Mouse (Mus musculus) kidney, embryonic 15.5 days (tissue): ENCODE measurements at regions not wholly inside any gene's neighbourhood (a gene's known extent, or its start where the extent isn't known, plus 50 kb on each side); places are given as distances from the start of the nearest gene placed in this dataset.

Experiments used
- ATAC-seq: fragments of 200-750 bp; cut with Nextera tagmentation; replicated peaks from 2 replicates; pipeline ENCODE4 v1.8.0; 2017; ENCODE audit warnings: moderate TSS enrichment; ENCODE audit not compliant: low FRiP score
- H3K27ac ChIP-seq: fragments of 300-500 bp; sonication (generic); 2 replicates; pipeline ENCODE4 v1.5.1; 2015; ENCODE audit warnings: mild to moderate bottlenecking, inconsistent platforms
- H3K27me3 ChIP-seq: fragments of 300-500 bp; sonication (generic); 2 replicates; pipeline ENCODE4 v1.6.1; 2015; ENCODE audit warnings: inconsistent platforms
- H3K36me3 ChIP-seq: fragments of 300-500 bp; sonication (generic); 2 replicates; pipeline ENCODE4 v1.6.1; 2015; ENCODE audit warnings: inconsistent platforms
- H3K4me1 ChIP-seq: fragments of 300-500 bp; sonication (generic); 2 replicates; pipeline ENCODE4 v1.6.1; 2015; ENCODE audit warnings: inconsistent platforms
- H3K4me2 ChIP-seq: fragments of 300-500 bp; sonication (generic); 2 replicates; pipeline ENCODE4 v1.6.1; 2015; ENCODE audit warnings: moderate library complexity, mild to moderate bottlenecking, inconsistent platforms
- H3K4me3 ChIP-seq: fragments of 300-500 bp; sonication (generic); replicated peaks from 2 replicates; pipeline ENCODE4 v1.5.1; 2015; ENCODE audit warnings: mild to moderate bottlenecking, inconsistent platforms
- H3K9ac ChIP-seq: fragments of 300-500 bp; sonication (generic); 2 replicates; pipeline ENCODE4 v1.6.1; 2015; ENCODE audit warnings: mild to moderate bottlenecking, inconsistent platforms
- H3K9me3 ChIP-seq: fragments of 300-500 bp; sonication (generic); replicated peaks from 2 replicates; pipeline ENCODE4 v1.6.1; 2016; ENCODE audit warnings: inconsistent platforms
- WGBS: fragments of 180-500 bp; shearing (Covaris S2); methylation state at CpG from one replicate; pipeline ENCODE4 v1.1.7; 2015; ENCODE audit warnings: mixed read lengths; 5-methylcytosine and 5-hydroxymethylcytosine counted together

- H3K4me3 ChIP-seq, result no peak overlapping the region
- H3K4me1 ChIP-seq, result no peaks in the 10 kb centered on the region
- no peak overlapping the region for H3K9ac ChIP-seq
- ATAC-seq, result no peak
- no peak overlapping the region for H3K27ac ChIP-seq
- no peaks in the 10 kb centered on the region for H3K36me3 ChIP-seq
- no peaks in the 10 kb centered on the region for H3K27me3 ChIP-seq
- 45% methylated on average over 1 of the region's 1 CpGs for WGBS
- no peaks in the 10 kb centered on the region for H3K9me3 ChIP-seq
- no peak overlapping the region for H3K4me2 ChIP-seq
These were observed 328.9 kb upstream of the Tnp1 start for GRCm38 (mm10) chr1:73344587-73344986.

DNA sequence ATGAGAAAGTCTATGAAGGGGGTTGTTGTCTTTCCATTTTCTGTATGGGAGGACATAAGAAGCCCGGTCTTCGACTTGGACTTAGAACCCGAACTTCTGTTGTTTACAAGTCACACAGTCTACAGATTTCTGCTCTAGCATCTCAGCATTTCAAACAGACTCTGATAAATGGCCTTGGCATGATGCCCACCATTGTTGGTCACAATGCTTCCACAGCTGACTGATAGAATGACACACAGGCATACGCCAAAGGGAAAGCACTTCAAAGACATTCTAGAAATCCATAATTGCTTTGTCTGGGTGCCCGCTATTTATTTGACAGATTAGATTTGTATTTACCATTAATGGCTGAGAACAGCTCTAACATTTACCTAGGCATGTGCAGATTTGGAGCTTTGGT is 326.2 kb upstream of the Tnp1 start:
- H3K4me3 ChIP-seq, result no peak overlapping the region
- H3K27ac ChIP-seq, result no peak overlapping the region
- no peak overlapping the region for H3K9ac ChIP-seq
- H3K9me3 ChIP-seq, result no peaks in the 10 kb centered on the region
- no peaks in the 10 kb centered on the region for H3K4me1 ChIP-seq
- H3K36me3 ChIP-seq, result no peaks in the 10 kb centered on the region
- ATAC-seq, result no peak
- no peaks in the 10 kb centered on the region for H3K27me3 ChIP-seq
- WGBS, result 76% methylated on average over 5 of the region's 5 CpGs
- no peak overlapping the region for H3K4me2 ChIP-seq

DNA sequence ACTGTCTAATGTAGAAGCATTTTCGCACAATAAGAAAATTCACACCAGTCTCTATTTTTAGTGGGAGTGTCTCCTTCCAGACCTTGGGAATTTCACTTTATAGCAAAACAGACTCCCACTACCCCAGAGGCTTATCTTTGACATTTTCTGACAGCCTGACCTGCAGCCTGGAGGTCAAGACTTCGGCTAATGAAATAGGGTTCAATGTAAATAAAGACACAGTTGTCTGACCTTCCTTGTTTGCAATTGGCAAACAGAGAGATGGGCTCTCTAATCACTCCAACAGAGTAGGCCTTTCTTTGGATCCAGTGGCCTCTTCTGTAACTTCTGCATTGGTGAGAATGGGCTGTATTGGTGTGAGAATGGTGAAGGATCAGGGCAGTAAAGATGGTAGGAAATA is 321.7 kb upstream of the Tnp1 start:
- H3K27ac ChIP-seq, result no peak overlapping the region
- no peaks in the 10 kb centered on the region for H3K27me3 ChIP-seq
- no peaks in the 10 kb centered on the region for H3K4me1 ChIP-seq
- no peaks in the 10 kb centered on the region for H3K36me3 ChIP-seq
- no peaks in the 10 kb centered on the region for H3K9me3 ChIP-seq
- no peak overlapping the region for H3K9ac ChIP-seq
- no peak overlapping the region for H3K4me2 ChIP-seq
- H3K4me3 ChIP-seq, result no peak overlapping the region
- WGBS, result 50% methylated on average over 2 of the region's 2 CpGs
- ATAC-seq, result no peak

DNA sequence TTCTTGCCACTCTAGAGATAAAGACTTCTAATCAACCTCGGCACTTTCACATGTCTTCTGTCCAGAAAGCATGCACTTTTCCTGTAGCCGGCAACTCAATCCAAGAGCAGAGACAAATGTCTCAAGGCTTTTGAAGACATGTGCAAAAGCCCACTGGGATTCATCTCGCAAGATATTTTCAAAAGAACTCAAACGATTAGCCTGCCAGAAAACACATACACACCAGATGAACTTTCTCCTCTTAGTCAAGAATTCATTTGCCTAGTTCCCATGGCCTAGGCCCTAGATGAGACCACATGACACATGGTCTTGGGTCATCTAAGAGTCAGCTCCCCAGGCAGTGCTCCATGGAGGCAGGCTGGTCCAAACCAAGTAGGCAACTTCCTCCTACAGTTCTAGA is 293.8 kb upstream of the Tnp1 start:
- H3K27me3 ChIP-seq, result no peaks in the 10 kb centered on the region
- H3K9me3 ChIP-seq, result no peaks in the 10 kb centered on the region
- no peak overlapping the region for H3K4me2 ChIP-seq
- no peak for ATAC-seq
- no peak overlapping the region for H3K4me3 ChIP-seq
- 81% methylated on average over 4 of the region's 4 CpGs for WGBS
- H3K4me1 ChIP-seq, result peaks cover 16% of the 10 kb centered on the region
- no peak overlapping the region for H3K9ac ChIP-seq
- no peaks in the 10 kb centered on the region for H3K36me3 ChIP-seq
- H3K27ac ChIP-seq, result no peak overlapping the region

- Histone ChIP-seq H3K36me3 (no peaks in the 10 kb centered on the region), H3K9ac (no peak overlapping the region), H3K27me3 (no peaks in the 10 kb centered on the region), H3K9me3 (no peaks in the 10 kb centered on the region), H3K4me2 (no peak overlapping the region), H3K4me1 (peaks cover 16% of the 10 kb centered on the region), H3K27ac (no peak overlapping the region), H3K4me3 (no peak overlapping the region)
- no peak for ATAC-seq
- 91% methylated on average over 4 of the region's 4 CpGs for WGBS
These were observed 292.7 kb upstream of the Tnp1 start for GRCm38 (mm10) chr1:73308420-73308819.

GRCm38 (mm10) chr1:73307194-73307593 is 291.5 kb upstream of the Tnp1 start:
- 0 out of 2 replicates have a peak overlapping the region, but pooled peaks have one; percentile 1 for H3K27ac ChIP-seq
- peak; percentile 67; the same call in 1 of the 2 replicates for ATAC-seq
- H3K36me3 ChIP-seq, result no peaks in the 10 kb centered on the region
- H3K4me1 ChIP-seq, result peaks cover 13% of the 10 kb centered on the region
- no peaks in the 10 kb centered on the region for H3K9me3 ChIP-seq
- H3K27me3 ChIP-seq, result no peaks in the 10 kb centered on the region
- H3K9ac ChIP-seq, result no peak overlapping the region
- H3K4me3 ChIP-seq, result no peak overlapping the region
- WGBS, result 9% methylated on average over 3 of the region's 3 CpGs
- no peak overlapping the region for H3K4me2 ChIP-seq

GRCm38 (mm10) chr1:73299978-73300688 is 284.4 kb upstream of the Tnp1 start:
- peaks cover 17% of the 10 kb centered on the region; the same call in 1 of the 2 replicates for H3K4me1 ChIP-seq
- no peaks in the 10 kb centered on the region for H3K27me3 ChIP-seq
- no peak overlapping the region for H3K27ac ChIP-seq
- no peak overlapping the region for H3K4me2 ChIP-seq
- WGBS, result 57% methylated on average over 4 of the region's 4 CpGs
- H3K9me3 ChIP-seq, result no peaks in the 10 kb centered on the region
- H3K36me3 ChIP-seq, result no peaks in the 10 kb centered on the region
- H3K4me3 ChIP-seq, result no peak overlapping the region
- no peak for ATAC-seq
- H3K9ac ChIP-seq, result no peak overlapping the region

- Histone ChIP-seq H3K27ac (no peak overlapping the region), H3K9me3 (peaks cover 3% of the 10 kb centered on the region; the same call in 1 of the 2 replicates), H3K4me2 (no peak overlapping the region), H3K27me3 (no peaks in the 10 kb centered on the region), H3K4me3 (no peak overlapping the region), H3K4me1 (no peaks in the 10 kb centered on the region), H3K36me3 (no peaks in the 10 kb centered on the region), H3K9ac (no peak overlapping the region)
- 85% methylated on average over 2 of the region's 2 CpGs for WGBS
- ATAC-seq, result no peak
These were observed 269.6 kb upstream of the Tnp1 start for GRCm38 (mm10) chr1:73285342-73285741.

DNA sequence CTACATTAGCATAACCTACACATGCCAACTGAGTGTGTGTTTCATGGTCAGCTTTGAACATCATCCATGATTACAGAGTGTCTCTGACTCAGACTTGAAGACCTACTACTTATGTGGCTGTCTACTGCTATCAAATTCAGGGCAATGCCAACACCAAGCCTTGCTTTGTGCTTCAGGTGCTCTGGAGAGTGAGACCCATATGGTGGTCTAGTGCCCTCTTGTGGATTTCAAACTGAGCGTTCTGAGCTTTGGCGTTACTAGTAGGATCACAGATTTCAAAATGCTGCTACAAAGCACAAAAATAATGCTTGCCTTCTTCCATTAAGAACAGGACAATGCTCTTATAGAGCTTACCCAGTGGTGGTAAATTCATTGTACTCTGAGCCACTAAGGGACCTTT is 258.8 kb upstream of the Tnp1 start:
- Histone ChIP-seq H3K4me2 (no peak overlapping the region), H3K27me3 (no peaks in the 10 kb centered on the region), H3K4me1 (peaks cover 11% of the 10 kb centered on the region; the same call in 1 of the 2 replicates), H3K9ac (no peak overlapping the region), H3K4me3 (no peak overlapping the region), H3K36me3 (no peaks in the 10 kb centered on the region), H3K9me3 (no peaks in the 10 kb centered on the region), H3K27ac (no peak overlapping the region)
- no peak for ATAC-seq
- 40% methylated on average over 2 of the region's 2 CpGs for WGBS

GRCm38 (mm10) chr1:73270787-73271391 is 255.2 kb upstream of the Tnp1 start:
- Histone ChIP-seq H3K9ac (no peak overlapping the region), H3K4me1 (0 out of 2 replicates have a peak, but pooled peaks cover 3% of the 10 kb centered on the region), H3K27ac (no peak overlapping the region), H3K9me3 (no peaks in the 10 kb centered on the region), H3K4me3 (no peak overlapping the region), H3K27me3 (no peaks in the 10 kb centered on the region), H3K4me2 (no peak overlapping the region), H3K36me3 (no peaks in the 10 kb centered on the region)
- 62% methylated on average over 6 of the region's 6 CpGs for WGBS
- ATAC-seq, result no peak

GRCm38 (mm10) chr1:73269051-73269755 is 253.5 kb upstream of the Tnp1 start:
- no peaks in the 10 kb centered on the region for H3K27me3 ChIP-seq
- 70% methylated on average over 7 of the region's 7 CpGs for WGBS
- no peaks in the 10 kb centered on the region for H3K36me3 ChIP-seq
- H3K9ac ChIP-seq, result no peak overlapping the region
- no peaks in the 10 kb centered on the region for H3K9me3 ChIP-seq
- 0 out of 2 replicates have a peak, but pooled peaks cover 11% of the 10 kb centered on the region for H3K4me1 ChIP-seq
- H3K4me3 ChIP-seq, result no peak overlapping the region
- H3K4me2 ChIP-seq, result no peak overlapping the region
- no peak for ATAC-seq
- H3K27ac ChIP-seq, result no peak overlapping the region

DNA sequence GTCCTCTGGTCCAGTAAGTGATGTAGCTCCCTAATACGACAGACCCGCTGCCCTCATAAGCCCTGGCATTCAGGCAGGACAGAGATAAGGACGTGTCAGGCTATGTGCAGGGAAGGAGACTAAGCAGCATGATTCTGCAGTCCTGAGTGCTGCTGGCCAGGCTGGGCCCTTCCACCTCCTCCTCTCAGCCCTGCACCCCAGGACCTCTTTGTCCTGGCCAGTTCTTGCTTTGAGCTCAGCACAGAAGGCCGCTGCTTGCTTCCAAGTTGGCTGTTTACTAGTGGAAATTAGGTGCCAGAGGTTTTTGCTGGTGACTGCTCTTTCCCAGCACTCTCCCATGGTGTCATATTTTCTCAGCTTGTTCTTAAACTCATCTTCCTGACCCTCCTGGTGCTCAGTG is 249.3 kb upstream of the Tnp1 start:
- Histone ChIP-seq H3K27me3 (no peaks in the 10 kb centered on the region), H3K36me3 (no peaks in the 10 kb centered on the region), H3K27ac (no peak overlapping the region), H3K9ac (no peak overlapping the region), H3K9me3 (no peaks in the 10 kb centered on the region), H3K4me3 (no peak overlapping the region), H3K4me2 (no peak overlapping the region), H3K4me1 (0 out of 2 replicates have a peak, but pooled peaks cover 7% of the 10 kb centered on the region)
- 69% methylated on average over 4 of the region's 4 CpGs for WGBS
- no peak for ATAC-seq
